Mouse (Mus musculus) midbrain, embryonic 12.5 days (tissue): ENCODE measurements around the gene Kcnk1. TPM values are rescaled to one million over a fixed set of nuclear protein-coding genes. Genes with fewer than 3 reads are reported as not detected.
A peak's percentile ranks its signal among the peaks of the same experiment; 100 is the strongest.

ENCODE experiments used
- ATAC-seq: fragments of 200-750 bp; cut with Nextera tagmentation; 2 replicates; pipeline ENCODE4 v1.8.0; 2017; ENCODE audit warnings: low read depth, moderate TSS enrichment, moderate library complexity; ENCODE audit not compliant: low FRiP score
- H3K27ac ChIP-seq: fragments of 300-500 bp; sonication (generic); replicated peaks from 2 replicates; pipeline ENCODE4 v1.5.1; 2016; ENCODE audit warnings: mild to moderate bottlenecking
- H3K27me3 ChIP-seq: fragments of 300-500 bp; sonication (generic); 2 replicates; pipeline ENCODE4 v1.6.1; 2016; ENCODE audit warnings: mild to moderate bottlenecking
- H3K36me3 ChIP-seq: fragments of 300-500 bp; sonication (generic); 2 replicates; pipeline ENCODE4 v1.6.1; 2016
- H3K4me1 ChIP-seq: fragments of 300-500 bp; sonication (generic); 2 replicates; pipeline ENCODE4 v1.6.1; 2016
- H3K4me2 ChIP-seq: fragments of 300-500 bp; sonication (generic); replicated peaks from 2 replicates; pipeline ENCODE4 v1.6.1; 2016; ENCODE audit warnings: mild to moderate bottlenecking, moderate library complexity
- H3K4me3 ChIP-seq: fragments of 300-500 bp; sonication (generic); 2 replicates; pipeline ENCODE4 v1.5.1; 2016; ENCODE audit warnings: mild to moderate bottlenecking
- H3K9ac ChIP-seq: fragments of 300-500 bp; sonication (generic); replicated peaks from 2 replicates; pipeline ENCODE4 v1.6.1; 2016; ENCODE audit warnings: mild to moderate bottlenecking, moderate library complexity
- H3K9me3 ChIP-seq: fragments of 300-500 bp; sonication (generic); 2 replicates; pipeline ENCODE4 v1.6.1; 2016; ENCODE audit warnings: mild to moderate bottlenecking
- WGBS: fragments of 180-500 bp; shearing (Covaris S2); methylation state at CpG from one replicate; pipeline ENCODE4 v1.1.7; 2016; 5-methylcytosine and 5-hydroxymethylcytosine counted together
- polyA plus RNA-seq: library from polyadenylated mRNA; unstranded; fragments of >200 nt; fragmentation: Nextera tagmentation; extraction: Ambion mirVana; gene quantifications from 2 replicates; pipeline ENCODE4 v1.2.1, GENCODE M21; 2016

The Kcnk1 gene
- polyA plus RNA-seq, 1 experiment from 2014 or later: 5.1 TPM

DNA sequence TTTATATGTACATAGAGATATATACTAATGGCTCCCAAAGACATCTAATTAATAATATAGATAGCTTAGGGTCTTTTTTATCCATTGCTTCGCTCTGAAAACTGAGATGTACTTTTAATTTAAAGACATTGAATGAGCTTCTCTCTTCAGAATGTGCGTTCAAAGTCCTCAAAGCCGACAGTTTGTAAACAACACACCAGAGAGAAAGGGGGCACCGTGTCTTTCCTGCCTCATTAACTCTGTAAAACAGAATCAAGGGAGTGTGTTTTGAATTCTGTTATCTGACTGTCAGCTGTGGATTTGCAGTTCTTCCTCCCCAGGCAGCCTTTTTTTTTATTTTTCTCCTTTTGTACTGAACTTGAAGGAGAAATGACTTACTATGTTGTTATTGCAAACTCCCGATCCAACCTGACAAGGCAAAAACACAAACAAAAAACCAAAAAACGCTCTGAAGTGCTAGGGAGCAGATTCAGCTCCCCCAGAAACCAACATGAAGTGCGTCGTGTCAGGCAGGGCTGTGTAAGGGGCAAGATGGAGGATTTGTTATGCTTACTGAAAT, 69.7 kb downstream of the Kcnk1 start:
- no peak overlapping the region for H3K9ac ChIP-seq
- ATAC-seq: no peak
- no peak overlapping the region for H3K4me2 ChIP-seq
- H3K36me3 ChIP-seq: no peaks in the 10 kb centered on the region
- no peaks in the 10 kb centered on the region for H3K9me3 ChIP-seq
- 45% methylated on average over 8 of the region's 8 CpGs for WGBS
- no peak overlapping the region for H3K4me3 ChIP-seq
- no peak overlapping the region for H3K27ac ChIP-seq
- no peaks in the 10 kb centered on the region for H3K4me1 ChIP-seq
- peaks cover 4% of the 10 kb centered on the region; the same call in 1 of the 2 replicates for H3K27me3 ChIP-seq

DNA sequence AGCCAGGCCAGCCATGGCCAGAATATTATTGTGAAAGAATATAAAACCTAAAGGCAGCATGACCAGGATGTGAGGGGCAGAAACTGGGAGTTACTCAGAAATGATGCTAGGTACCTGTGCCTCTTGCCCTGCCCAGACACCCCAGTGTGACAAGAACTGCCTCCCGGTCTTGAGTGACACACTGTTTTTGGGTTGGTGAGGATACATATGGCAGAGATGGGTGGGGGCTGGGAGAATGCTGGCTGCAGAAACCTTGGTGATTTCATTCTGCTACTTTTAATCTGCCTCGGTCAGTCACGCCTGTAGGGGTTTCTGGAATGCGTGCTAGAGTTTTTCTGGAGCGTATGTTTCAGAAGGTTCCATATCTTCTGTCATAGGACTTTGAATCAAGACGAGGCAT, 72.3 kb downstream of the Kcnk1 start:
- WGBS: 69% methylated on average over 6 of the region's 6 CpGs
- H3K9ac ChIP-seq: no peak overlapping the region
- no peaks in the 10 kb centered on the region for H3K9me3 ChIP-seq
- no peak for ATAC-seq
- peaks cover 11% of the 10 kb centered on the region; the same call in 1 of the 2 replicates for H3K27me3 ChIP-seq
- H3K4me2 ChIP-seq: no peak overlapping the region
- no peak overlapping the region for H3K4me3 ChIP-seq
- H3K36me3 ChIP-seq: no peaks in the 10 kb centered on the region
- H3K27ac ChIP-seq: no peak overlapping the region
- no peaks in the 10 kb centered on the region for H3K4me1 ChIP-seq

GRCm38 (mm10) chr8:126068136-126068535, 73.2 kb downstream of the Kcnk1 start:
- no peaks in the 10 kb centered on the region for H3K9me3 ChIP-seq
- 84% methylated on average over 6 of the region's 6 CpGs for WGBS
- no peak for ATAC-seq
- no peak overlapping the region for H3K9ac ChIP-seq
- no peak overlapping the region for H3K4me3 ChIP-seq
- no peak overlapping the region for H3K4me2 ChIP-seq
- no peaks in the 10 kb centered on the region for H3K36me3 ChIP-seq
- peaks cover 11% of the 10 kb centered on the region; the same call in 1 of the 2 replicates for H3K27me3 ChIP-seq
- H3K27ac ChIP-seq: no peak overlapping the region
- H3K4me1 ChIP-seq: peaks cover 5% of the 10 kb centered on the region

- Histone ChIP-seq H3K27me3 (peaks cover 22% of the 10 kb centered on the region), H3K36me3 (no peaks in the 10 kb centered on the region), H3K4me1 (peaks cover 12% of the 10 kb centered on the region), H3K4me3 (no peak overlapping the region), H3K9ac (no peak overlapping the region), H3K27ac (0 out of 2 replicates have a peak overlapping the region, but pooled peaks have one; percentile 12), H3K9me3 (no peaks in the 10 kb centered on the region), H3K4me2 (peak overlapping the region; percentile 35)
- 48% methylated on average over 5 of the region's 5 CpGs for WGBS
- ATAC-seq: no peak
Measured at GRCm38 (mm10) chr8:126072678-126073077, 77.7 kb downstream of the Kcnk1 start.

DNA sequence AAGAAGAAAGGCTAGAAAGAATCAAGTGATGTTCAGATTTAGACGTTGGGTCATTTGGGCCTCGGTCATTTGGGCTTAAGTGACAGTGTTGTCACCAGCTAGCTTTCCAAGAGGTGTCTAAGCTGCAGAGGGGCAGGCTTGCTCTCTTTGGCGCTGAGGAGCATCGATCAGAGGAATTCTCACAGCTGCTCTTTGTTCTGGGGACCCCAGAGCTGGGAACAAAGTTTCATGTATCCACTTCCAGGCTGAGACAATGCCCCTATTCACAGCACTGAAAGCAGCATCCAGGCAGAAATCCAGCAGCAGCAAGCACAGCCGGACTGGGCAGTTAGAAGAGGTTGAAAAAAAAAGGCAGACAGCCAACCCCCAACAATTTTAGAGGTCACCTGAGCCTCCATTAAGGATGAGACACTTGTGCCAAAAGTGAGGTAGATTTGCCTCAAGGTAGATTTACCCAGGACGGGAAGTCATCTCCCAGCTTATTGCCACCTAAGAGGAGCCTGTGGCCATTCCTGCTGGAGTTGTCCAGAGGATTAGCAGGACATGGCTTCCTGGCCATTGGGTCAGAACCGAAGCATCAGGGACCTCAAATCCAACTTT, 78.3 kb downstream of the Kcnk1 start:
- Histone ChIP-seq H3K27ac (0 out of 2 replicates have a peak overlapping the region, but pooled peaks have one; percentile 43), H3K4me1 (peaks cover 12% of the 10 kb centered on the region), H3K9ac (no peak overlapping the region), H3K4me2 (peak overlapping the region; percentile 35), H3K4me3 (no peak overlapping the region), H3K27me3 (peaks cover 22% of the 10 kb centered on the region), H3K36me3 (no peaks in the 10 kb centered on the region), H3K9me3 (no peaks in the 10 kb centered on the region)
- 23% methylated on average over 7 of the region's 7 CpGs for WGBS
- ATAC-seq: peak; percentile 54; the same call in 1 of the 2 replicates

DNA sequence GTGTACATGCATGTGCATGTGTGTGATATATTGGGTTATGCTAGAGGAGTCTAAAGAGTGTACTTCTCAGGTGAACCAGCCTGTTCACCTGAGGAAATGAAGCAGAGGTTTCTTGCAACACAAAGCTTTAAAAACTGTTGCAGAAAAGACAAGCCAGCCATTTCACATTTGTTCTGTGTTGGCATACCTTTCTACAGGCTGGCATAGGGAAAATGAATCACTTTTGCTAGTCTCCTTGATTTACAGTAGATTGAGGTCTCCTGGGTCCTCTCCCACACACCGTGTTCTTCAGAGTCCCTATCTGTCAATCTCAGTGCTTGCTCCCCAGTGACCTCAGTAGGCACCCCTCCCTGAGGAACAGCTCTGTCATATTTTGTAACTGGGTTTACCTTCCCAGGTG, 79.1 kb downstream of the Kcnk1 start:
- no peak overlapping the region for H3K27ac ChIP-seq
- no peak for ATAC-seq
- H3K9ac ChIP-seq: no peak overlapping the region
- H3K36me3 ChIP-seq: no peaks in the 10 kb centered on the region
- H3K4me1 ChIP-seq: peaks cover 12% of the 10 kb centered on the region
- H3K27me3 ChIP-seq: peaks cover 22% of the 10 kb centered on the region
- no peak overlapping the region for H3K4me3 ChIP-seq
- WGBS: 78% methylated on average over 1 of the region's 1 CpGs
- H3K4me2 ChIP-seq: no peak overlapping the region
- H3K9me3 ChIP-seq: no peaks in the 10 kb centered on the region

GRCm38 (mm10) chr8:126075400-126075799, 80.4 kb downstream of the Kcnk1 start:
- ATAC-seq: 0 out of 2 replicates have a peak, but pooled peaks have one; percentile 38
- H3K27me3 ChIP-seq: peaks cover 22% of the 10 kb centered on the region
- peaks cover 12% of the 10 kb centered on the region for H3K4me1 ChIP-seq
- no peak overlapping the region for H3K27ac ChIP-seq
- H3K4me3 ChIP-seq: no peak overlapping the region
- no peak overlapping the region for H3K9ac ChIP-seq
- H3K36me3 ChIP-seq: no peaks in the 10 kb centered on the region
- H3K4me2 ChIP-seq: no peak overlapping the region
- H3K9me3 ChIP-seq: no peaks in the 10 kb centered on the region
- 16% methylated on average over 10 of the region's 10 CpGs for WGBS

Other genes with a start within 250 kb of the Kcnk1 start
- gene Pcnx2, start 96.9 kb upstream of the Kcnk1 start, polyA plus RNA-seq: 0.76 and 1.4 TPM in 2 replicates
- gene Map3k21, start 84.7 kb upstream of the Kcnk1 start, polyA plus RNA-seq: 0.13 and 0.17 TPM in 2 replicates